ENCODE assay signal across 14 mouse cellular contexts in genomic region chr2:8498466-8498865, GRCm38 (mm10).
A peak's percentile ranks its signal among the peaks of the same experiment; 100 is the strongest.
DNase-seq lines count a peak whose midpoint lies in the region; ATAC-seq and TF ChIP-seq lines count a peak whose summit lies in the region.
"Had no signal": no experiment of that assay in that cellular context is flagged by ENCODE, and none has a peak within 500 bp of the region (broad histone marks: within the 10 kb centered on the region; RNA-seq: fewer than 3 reads in every experiment).

No protein-coding gene starts in this region.

- intact Hi-C loops in left cerebral cortex, postnatal 36 days (cut with DNase I) = no loop called here
- intact Hi-C loops in gastrocnemius, postnatal 14 days (cut with DNase I; ENCODE audit: low total_unique reads) = no loop called here

- no peak for TF ChIP-seq CTCF in layer of hippocampus, adult 2 months (conservative IDR thresholded peaks at IDR 0.05)

- H3K27me3 ChIP-seq in forebrain, embryonic 15.5 days = no peaks in the 10 kb centered on the region
- H3K27me3 ChIP-seq in forebrain, embryonic 10.5 days (ENCODE audit: poor library complexity, severe bottlenecking) = no peaks in the 10 kb centered on the region
- H3K27me3 ChIP-seq: liver, embryonic 15.5 days had no signal

- WGBS in forebrain, embryonic 15.5 days = 4% methylated on average over 1 of the region's 1 CpGs
- WGBS in forebrain, embryonic 10.5 days = 25% methylated on average over 1 of the region's 1 CpGs

- DNase-seq in forebrain, embryonic 10.5 days (ENCODE audit: extremely low spot score, low spot score) = no peak
- peak; percentile 4 for DNase-seq in WW6 (ENCODE audit: low read depth, low spot score)
- DNase-seq in layer of hippocampus, adult 2 months (ENCODE audit: low spot score in 2 of 2) = peak; percentile 59 to 90
- DNase-seq in left cerebral cortex, postnatal 36 days (ENCODE audit: low spot score in 2 of 2) = peak; percentile 54 to 58
- no peak for DNase-seq in gastrocnemius, postnatal 14 days
- DNase-seq in ovary, postnatal 14 days (ENCODE audit: low spot score) = no peak
- DNase-seq in cerebellum, adult 9-10 months = no peak
- DNase-seq: cerebellum, adult 11 months; heart, postnatal 36 days; lung, postnatal 4 days; thymus, adult 18-20 months had no signal

- no peak overlapping the region for H3K4me3 ChIP-seq in forebrain, embryonic 15.5 days
- no peak overlapping the region for H3K4me3 ChIP-seq in forebrain, embryonic 10.5 days
- no peak overlapping the region for H3K4me3 ChIP-seq in layer of hippocampus, adult 2 months
- H3K4me3 ChIP-seq: liver, embryonic 15.5 days had no signal

- no peak overlapping the region for H3K4me2 ChIP-seq in forebrain, embryonic 15.5 days (replicated peaks)
- H3K4me2 ChIP-seq: liver, embryonic 15.5 days had no signal

- ATAC-seq in forebrain, embryonic 15.5 days (replicated peaks) = 0 out of 2 replicates have a peak, but pooled peaks have one; percentile 53
- ATAC-seq: intestine, embryonic 16.5 days had no signal

- H3K9me3 ChIP-seq in forebrain, embryonic 15.5 days = no peaks in the 10 kb centered on the region
- H3K9me3 ChIP-seq in forebrain, embryonic 10.5 days = no peaks in the 10 kb centered on the region
- H3K9me3 ChIP-seq: liver, embryonic 15.5 days had no signal

- H3K27ac ChIP-seq in forebrain, embryonic 15.5 days (replicated peaks) = peak overlapping the region; percentile 76
- H3K27ac ChIP-seq in forebrain, embryonic 10.5 days = no peak overlapping the region
- H3K27ac ChIP-seq in layer of hippocampus, adult 2 months = peak overlapping the region; percentile 92
- H3K27ac ChIP-seq: liver, embryonic 15.5 days had no signal

- 0 out of 2 replicates have a peak, but pooled peaks cover 3% of the 10 kb centered on the region for H3K4me1 ChIP-seq in forebrain, embryonic 15.5 days
- H3K4me1 ChIP-seq in forebrain, embryonic 10.5 days = no peaks in the 10 kb centered on the region
- H3K4me1 ChIP-seq: liver, embryonic 15.5 days had no signal

- no peak overlapping the region for H3K9ac ChIP-seq in forebrain, embryonic 15.5 days (replicated peaks)
- H3K9ac ChIP-seq: liver, embryonic 15.5 days had no signal

- no peaks in the 10 kb centered on the region for H3K36me3 ChIP-seq in forebrain, embryonic 15.5 days
- no peaks in the 10 kb centered on the region for H3K36me3 ChIP-seq in forebrain, embryonic 10.5 days (replicated peaks)
- H3K36me3 ChIP-seq: liver, embryonic 15.5 days had no signal

Comparison
In these comparisons a context has a peak if more than half of its experiments do, and no peak if none do; other contexts are left out.
1. DNase-seq: peak in WW6 (single experiment), layer of hippocampus, adult 2 months (2 of 2) and left cerebral cortex, postnatal 36 days (2 of 2); none in forebrain, embryonic 10.5 days (single experiment), gastrocnemius, postnatal 14 days (single experiment), ovary, postnatal 14 days (single experiment) and cerebellum, adult 9-10 months (single experiment).